Mouse (Mus musculus): ENCODE results near the gene Hhipl1.

The Hhipl1 gene

DNA sequence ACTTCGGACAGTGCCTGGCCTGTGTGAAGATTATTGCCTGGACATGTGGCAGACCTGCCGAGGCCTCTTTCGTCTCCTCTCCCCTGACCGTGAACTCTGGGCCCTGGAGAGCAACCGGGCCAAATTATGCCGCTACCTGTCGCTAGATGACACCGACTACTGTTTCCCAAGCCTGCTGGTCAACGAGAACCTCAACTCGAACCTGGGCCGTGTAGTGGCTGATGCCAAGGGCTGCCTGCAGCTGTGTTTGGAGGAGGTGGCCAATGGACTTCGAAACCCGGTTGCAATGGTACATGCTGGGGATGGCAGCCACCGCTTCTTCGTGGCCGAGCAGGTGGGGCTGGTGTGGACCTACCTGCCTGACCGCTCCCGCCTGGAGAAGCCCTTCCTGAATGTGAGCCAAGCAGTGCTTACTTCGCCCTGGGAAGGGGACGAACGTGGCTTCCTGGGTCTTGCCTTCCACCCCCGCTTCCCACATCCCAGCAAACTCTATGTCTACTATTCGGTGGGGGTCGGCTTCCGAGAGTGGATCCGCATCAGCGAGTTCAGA lies 5.7 kb downstream of the Hhipl1 start:
- in situ Hi-C loops (cut with MboI, MseI): no loop called here

DNA sequence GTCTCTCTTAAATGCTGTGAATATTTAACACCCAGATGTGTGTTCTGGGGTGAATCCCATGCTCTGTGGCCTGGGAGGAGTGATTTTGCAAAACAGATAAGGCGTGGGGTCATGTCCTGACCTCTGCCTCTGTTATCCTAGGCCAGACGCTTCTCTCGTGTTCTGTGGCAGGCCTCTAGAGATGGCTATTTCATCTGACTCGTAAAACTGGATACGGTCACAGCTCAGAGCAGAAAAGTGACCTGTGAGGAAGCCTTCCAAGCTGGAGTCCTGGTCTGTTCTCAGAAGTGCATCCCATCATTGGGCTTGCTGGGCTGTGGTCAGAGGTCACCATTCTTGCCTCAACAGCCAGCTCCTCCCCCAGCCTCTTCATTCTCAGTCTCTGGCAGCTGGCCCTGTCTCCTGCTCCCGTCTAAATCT lies 6.4 kb downstream of the Hhipl1 start:
- in situ Hi-C loops (cut with MboI, MseI): no loop called here

DNA sequence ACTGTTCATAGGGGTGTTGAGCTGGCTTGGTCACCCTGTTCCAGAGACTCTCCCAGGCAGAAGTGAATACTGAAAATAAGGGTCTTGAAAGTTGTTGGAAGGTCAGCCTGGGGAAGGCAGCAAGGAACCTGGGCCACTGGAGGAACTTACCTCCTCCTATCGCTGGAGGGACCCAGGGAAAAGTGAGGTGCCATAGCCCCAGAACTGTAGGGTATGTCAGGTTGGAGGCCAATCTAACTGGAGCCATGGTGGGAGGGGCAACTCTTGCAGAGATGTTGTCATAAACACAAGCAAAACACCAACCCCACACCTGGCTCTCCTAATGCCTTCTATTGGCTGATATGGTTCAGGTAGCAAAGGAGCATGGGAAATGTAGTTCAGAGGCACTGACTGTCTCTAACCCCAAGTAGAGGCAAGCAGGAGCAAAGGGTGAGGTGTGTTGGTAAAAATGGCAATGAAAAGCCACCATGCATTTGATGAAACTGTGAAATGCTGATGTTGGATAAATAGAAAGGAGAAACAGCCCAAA lies 7.2 kb downstream of the Hhipl1 start:
- in situ Hi-C loops (cut with MboI, MseI): no loop called here

DNA sequence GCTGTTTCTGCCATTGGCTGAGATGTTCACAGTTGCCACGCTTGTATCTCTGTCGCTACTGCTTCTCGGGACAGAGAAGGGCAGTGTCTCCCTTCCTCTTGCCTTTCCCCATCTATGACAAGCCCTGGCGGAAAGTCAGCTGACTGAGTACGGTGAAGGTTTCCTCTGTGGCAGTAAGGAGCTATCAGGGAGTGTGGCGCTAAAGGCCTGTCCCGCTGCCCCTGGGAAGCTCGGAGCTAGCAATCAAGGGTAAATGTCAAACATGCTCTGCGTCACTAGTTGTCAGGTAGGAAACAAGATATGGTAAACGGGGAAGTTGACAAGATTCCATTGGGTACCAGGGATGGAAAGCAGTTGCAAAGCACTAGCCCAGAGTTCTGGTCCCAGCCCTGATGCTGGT lies 9.7 kb downstream of the Hhipl1 start:
- in situ Hi-C loops (cut with MboI, MseI): no loop called here

DNA sequence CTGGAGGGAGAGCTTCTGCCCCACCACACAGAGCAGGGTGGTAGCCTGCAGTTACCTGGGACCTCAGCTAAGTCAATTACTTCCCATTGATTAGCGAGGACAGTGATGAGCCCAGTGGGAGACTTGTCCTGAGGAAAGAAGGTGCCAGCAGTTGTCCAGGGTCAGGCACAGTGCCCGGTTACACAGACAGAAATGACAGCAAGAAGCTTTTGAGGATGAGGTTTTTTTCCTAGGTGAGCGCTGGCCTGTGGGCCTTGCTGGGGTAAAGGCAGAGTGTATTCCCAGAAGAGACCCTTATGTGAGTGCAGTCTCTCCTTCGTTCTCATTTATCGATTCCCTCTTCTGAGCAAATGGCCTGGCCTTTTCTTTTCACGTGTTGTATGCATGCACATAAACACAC lies 10.6 kb downstream of the Hhipl1 start:
- in situ Hi-C loops (cut with MboI, MseI): no loop called here

DNA sequence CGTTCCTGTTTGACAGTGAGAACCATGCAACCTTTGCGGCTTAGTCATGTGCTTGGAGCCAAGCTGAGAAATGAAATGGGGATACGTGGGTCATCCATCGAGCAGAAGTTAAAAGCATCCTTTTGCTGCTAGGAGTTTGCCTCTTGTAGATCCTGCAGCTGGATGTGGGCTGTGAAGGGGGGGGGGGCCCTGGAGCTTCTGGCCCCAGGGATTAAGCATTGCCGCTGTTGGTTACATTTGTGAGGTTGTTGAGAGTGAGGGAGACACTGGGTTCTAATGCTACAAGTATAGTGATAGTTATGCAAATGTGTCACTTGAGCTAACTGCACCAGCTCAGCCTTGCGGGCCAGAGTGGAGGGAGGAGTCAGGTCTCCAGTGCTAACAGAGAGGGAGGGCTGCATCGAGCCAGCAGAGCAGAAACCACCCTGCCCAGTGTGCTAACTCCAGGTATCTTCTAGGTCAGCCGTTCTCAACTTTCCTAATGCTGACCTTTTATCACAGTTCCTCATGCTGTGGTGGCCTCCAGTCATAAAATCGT lies 11.2 kb downstream of the Hhipl1 start:
- in situ Hi-C loops (cut with MboI, MseI): no loop called here

DNA sequence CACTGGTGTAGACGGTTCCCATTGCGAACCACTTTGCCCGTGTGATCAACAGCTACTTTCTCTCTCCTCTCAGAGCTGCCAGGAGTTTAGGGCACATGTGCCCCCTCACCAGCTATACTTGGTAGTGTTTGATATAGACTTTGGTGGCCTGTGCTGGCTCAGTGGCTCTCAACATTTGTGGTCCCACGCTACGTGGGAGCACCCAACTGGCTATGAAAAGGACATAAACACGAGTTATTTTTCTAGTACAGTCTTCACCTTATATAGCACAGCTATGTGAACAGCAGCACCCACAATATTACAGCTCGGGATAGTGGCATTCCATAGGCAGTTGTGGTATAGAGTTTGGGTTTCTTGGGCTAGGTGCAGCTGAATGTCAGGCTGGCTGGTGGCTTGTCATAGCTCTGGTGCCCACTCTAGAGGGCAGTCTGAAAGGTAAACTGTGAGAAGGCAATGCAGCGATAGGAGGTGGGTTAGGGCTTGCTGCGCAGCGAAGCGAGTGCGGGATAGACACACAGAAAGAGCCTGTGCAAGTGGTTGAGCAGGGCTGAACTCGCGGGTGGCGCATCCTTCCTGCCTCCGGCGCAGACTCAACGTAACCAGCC lies 11.9 kb downstream of the Hhipl1 start:
- in situ Hi-C loops (cut with MboI, MseI): no loop called here

DNA sequence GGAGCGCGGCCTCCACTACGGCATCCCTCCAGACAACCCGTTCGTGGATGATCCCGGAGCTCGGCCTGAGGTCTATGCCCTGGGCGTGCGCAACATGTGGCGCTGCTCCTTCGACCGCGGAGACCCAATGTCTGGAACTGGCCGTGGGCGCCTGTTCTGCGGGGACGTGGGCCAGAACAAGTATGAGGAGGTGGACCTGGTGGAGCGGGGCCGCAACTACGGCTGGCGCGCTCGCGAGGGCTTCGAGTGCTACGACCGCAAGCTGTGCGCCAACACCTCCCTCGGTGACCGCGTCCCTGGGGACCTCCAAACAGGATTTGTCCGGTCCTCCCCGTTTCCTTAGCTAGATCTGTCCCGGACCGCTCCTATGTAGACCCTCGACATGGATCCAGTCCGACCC lies 12.4 kb downstream of the Hhipl1 start:
- in situ Hi-C loops (cut with MboI, MseI): no loop called here

DNA sequence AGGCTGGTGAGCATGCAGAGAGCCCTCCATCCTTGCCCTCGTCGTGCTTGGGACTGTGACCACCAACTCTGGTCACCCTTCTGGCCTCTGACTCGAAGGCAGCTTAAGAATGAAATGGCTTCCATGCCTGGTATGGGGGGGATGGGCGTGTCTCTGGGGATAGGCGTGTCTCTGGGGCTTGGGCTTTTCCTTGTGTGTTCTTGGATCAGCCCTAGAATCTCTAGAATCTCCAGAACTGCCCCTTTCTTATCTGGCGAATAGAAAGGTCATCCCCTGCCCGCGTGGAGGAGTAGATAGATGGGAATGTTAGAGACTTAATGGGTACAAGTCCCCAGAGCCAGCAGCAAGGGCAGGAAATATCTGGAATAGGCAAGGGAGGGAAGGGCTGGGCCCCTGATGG lies 14.0 kb downstream of the Hhipl1 start:
- in situ Hi-C loops (cut with MboI, MseI): loop anchor here (10.0 kb wide), 1 partner anchor 175 kb away; no protein-coding TSS in a partner anchor

DNA sequence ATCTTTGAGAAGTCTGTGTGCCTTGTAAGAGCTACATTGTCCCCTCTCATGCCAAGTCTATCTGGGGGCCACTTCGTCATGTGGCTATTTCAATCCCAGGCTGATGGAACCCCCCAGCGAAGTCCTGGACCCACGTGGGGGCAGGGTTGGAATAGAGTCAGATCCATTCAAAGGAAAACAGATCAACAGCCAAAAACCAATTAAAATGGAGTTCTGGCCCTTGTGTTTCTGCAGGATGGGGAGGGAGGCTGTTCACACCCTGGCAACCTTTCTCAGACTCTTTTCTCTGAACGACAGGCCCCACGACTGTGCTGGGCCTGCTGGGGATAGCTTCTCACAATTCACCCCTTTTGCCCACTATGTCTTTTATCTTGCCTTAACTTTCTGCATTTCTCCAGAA lies 20.3 kb downstream of the Hhipl1 start:
- in situ Hi-C loops (cut with MboI, MseI): loop anchor here (10.0 kb wide), 1 partner anchor 168 kb away; no protein-coding TSS in a partner anchor

DNA sequence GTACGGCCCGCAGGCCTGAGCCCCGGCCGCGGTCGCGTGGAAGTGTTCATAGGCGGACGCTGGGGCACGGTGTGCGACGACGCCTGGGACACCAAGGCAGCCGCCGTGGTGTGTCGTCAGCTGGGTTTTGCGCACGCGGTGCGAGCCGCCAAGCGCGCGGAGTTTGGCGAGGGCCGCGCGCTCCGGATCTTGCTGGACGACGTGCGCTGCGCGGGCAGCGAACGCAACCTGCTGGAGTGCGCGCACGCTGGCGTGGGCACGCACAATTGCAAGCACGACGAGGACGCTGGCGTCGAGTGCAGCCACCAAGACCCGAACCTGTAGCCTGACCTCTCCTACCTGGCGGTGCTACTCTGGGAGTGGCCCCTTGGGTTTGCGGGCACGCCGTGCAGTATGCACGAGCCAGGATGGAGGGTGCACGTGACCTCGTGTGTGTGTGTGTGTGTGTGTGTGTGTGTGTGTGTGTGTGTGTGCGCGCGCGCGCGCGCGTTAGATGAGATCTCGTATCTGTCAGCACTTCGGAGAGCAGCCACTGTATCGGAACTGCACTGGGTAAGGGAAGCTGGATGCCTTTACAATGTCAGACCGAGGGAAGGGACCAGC lies 21.9 kb downstream of the Hhipl1 start:
- in situ Hi-C loops (cut with MboI, MseI): loop anchor here (10.0 kb wide), 1 partner anchor 167 kb away; no protein-coding TSS in a partner anchor

DNA sequence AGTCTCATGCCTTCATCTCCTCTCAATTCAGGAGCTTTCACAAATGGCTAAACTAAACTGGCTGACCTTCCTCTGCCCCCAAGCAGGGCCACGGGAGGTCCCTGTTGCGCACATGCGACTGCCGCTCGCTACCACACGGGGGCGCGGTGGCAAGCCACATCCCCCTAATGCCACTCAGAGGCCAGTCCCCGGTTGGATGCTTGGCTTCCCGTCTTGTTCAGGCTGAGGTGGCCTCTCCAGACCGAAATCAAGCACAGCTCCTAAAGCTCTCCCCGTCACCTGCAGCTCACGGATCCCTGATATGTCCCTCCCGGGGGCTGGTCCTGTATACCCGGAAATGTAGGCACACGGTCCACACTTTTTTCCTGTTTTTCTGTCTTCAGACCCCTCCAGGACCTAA lies 27.0 kb downstream of the Hhipl1 start:
- in situ Hi-C loops (cut with MboI, MseI): no loop called here

DNA sequence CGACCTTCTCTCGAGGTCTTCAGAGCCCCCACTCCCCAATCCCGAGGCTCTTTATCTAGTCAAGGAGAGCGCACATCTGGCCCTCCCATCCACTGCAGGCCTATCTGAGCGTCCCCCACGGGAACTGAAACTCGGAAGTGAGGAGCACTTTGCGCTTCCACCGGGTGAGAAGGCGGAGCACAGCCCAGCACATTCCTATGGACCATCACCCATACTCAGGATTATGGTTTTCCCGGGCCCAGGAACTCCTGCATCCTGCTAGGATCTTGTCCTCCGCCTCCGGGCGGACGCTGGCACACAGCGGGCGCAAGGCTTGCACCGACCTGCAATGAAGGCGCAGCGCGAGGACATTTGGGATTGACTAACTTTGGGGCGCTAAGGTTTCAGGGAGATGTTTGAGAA lies 27.4 kb downstream of the Hhipl1 start:
- in situ Hi-C loops (cut with MboI, MseI): no loop called here

DNA sequence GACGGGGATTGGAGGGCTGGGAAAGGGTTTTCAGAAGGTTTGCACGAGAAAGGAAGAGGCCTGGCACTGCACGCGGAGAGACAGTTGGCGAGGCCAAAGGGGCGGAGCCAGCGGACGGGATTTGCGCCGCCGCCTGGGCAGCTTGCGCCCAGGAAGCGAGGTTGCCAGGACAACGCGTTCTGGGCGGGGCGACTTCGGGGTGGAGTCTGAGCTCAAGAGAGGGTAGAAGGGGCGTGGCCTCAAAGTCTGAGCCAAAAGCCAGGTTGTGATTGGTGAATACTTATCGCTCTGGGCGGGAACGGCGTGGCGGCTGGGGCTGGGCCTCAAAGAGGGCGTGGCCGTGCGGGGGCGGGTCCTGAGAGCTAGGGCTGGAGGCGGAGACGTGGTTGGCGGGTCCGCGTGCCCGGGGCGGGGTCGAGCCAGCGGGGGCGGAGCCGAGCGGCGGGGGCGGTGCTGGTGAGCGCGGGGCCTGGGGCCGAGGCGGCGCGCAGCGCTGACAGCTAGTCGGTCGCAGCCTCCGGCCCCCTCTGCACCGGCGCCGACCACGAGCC lies 27.9 kb downstream of the Hhipl1 start, which contains the start of gene Cyp46a1:
TSS of gene Cyp46a1 (plus strand) at position 487 of the 551 bp plus-strand sequence.
- in situ Hi-C loops (cut with MboI, MseI): no loop called here

DNA sequence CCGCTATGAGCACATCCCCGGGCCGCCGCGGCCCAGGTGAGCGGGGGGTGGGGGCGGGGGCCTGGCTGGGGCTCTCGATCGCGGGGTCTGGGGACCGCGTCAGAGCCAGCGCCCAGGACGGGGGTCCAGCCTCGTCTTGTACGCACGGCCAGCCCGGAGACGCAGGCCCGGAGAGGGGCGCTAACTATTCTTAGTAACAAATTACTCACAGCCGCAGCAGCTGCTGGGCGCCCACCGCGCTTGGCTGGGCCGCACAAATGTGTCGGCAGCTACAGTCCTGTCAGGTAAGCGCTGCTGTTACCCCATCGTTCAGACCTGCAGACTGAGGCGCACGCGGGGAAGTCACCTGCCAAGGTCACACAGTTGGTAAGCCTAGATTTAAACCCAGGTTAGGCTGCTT lies 28.5 kb downstream of the Hhipl1 start:
- in situ Hi-C loops (cut with MboI, MseI): no loop called here

DNA sequence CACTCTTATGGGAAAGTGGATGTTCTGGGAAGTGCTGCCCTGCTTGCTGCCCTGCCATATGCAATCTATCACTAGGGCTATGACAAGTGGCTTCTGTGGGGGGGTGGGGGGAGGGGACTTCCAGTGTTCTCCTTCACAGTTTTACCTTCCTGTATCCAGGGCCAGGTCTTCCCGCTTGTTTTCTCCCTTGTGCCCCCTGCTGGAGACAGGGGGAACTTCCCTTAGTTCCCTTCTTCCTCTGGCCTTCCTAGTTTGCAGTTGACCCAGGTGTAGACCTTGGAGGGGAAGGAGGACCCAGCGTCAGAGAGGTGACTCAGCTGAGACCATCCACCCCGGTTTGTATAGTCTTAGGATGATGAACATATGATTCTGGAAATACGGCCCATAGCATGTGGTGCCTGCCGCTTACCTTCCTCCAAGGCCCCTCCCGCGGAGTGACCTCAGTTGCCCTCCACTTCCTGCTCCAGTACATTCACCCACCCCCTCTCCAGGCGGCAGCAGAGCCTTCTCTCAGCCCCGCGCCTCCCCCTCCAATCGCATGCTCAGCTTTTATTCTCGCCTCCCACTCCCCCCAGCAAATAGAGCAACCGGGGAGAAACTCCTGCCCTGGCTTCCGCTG lies 32.6 kb downstream of the Hhipl1 start:
- in situ Hi-C loops (cut with MboI, MseI): no loop called here

DNA sequence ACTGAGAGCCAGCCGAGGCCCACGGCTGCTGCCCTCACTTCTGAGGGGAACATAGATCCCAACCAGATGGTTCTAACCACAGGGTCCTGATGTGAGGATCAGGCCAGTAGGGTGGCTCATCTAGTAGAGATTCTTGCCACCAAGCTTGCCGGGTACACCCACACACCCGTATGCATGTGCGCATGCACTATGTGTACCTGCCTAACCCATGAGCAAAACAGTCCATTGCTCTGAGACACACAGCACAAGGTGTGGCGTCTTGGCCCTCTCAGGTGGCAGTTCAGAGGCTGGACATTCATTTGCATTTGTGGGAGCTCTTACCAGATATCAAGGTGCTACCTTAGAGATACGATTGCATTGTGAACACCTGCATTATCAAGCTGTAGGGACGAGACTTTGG lies 42.1 kb downstream of the Hhipl1 start:
- in situ Hi-C loops (cut with MboI, MseI): no loop called here

DNA sequence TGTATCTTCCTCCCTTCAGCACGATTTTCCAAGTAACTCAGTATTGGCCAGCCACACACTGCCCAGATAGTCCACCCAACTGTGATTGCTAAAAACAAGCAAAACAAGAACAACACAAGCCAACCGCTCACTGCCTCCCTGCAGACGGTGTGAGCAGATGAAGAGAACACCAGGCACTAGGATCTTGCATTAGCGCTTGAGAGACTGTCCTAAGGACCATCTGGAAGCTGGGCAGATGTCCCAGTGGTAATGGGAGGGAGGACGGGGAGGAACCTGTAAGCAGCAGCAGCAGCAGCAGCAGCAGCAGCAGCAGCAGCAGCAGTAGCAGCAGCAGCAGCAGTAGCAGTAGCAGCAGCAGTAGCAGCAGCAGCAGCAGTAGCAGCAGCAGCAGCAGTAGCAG lies 43.0 kb downstream of the Hhipl1 start:
- in situ Hi-C loops (cut with MboI, MseI): no loop called here

DNA sequence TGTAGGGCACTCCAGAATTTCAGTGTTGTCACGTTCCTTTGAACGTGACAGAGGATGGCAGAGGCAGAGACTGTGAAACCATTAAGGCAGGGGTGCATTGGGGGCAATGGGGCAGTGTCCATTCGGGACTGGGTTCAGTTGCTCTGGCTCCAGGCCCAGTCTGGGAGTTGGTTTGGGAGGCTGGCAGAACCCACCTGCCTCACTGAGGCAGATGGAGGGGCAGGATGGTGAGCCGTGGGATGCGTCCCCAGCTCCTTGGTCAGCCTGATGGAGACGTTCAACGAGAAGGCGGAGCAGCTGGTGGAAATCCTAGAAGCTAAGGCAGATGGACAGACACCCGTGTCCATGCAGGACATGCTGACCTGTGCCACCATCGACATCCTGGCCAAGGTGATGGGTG lies 44.9 kb downstream of the Hhipl1 start:
- in situ Hi-C loops (cut with MboI, MseI): no loop called here

DNA sequence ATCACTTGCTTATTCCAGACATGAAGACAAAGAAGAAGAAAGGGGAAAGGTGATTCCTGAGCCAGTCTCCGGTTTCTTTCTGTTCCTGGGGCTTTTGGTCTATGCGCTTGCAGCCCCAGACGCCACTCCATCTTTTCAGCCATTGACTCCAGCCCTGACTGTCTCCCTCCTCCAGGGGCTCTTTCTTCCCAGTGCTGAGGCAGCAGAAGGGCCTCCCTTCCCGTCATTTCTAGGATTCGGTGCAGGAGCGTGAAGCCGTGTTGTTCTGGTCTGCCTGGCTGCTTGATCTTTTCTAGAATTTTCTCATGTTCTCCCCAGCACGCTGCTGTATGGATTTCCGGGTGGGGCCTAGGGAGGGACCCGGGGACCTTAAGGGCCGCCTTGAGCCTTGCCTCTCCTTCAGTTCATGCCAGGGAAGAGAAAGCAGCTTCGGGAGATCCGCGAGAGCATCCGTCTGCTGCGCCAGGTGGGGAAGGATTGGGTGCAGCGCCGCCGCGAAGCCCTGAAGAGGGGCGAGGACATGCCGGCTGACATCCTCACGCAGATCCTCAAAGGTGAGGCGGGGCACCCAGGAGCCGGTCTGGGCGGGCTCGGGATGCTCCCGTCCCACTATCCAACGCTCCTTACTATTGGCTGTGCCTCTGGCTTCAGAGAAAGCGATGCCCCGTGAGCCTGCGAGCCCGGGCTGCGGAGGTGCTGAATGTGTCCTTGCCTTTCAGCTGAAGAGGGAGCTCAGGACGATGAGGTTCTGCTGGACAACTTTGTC lies 46.5 kb downstream of the Hhipl1 start:
- in situ Hi-C loops (cut with MboI, MseI): no loop called here

DNA sequence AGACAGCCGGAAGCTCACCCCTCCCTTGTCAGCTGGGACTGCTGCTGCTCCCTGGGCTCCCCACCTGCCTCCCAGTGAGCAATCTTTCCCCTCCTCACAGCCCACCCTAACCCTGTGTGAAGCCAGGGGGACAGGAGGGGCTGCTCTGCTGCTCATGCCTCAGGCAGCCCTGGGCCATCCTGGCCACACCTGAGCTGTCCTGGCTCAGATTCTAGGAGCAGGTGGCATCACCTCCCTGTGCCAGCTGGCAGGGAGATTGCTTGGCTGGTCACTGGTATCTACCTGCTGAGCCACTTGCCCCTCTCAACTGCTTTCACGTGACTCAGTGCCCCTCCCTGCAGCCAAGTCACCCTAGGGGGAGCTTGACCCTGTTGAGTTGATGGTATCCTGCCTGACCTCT lies 48.2 kb downstream of the Hhipl1 start:
- in situ Hi-C loops (cut with MboI, MseI): no loop called here
